Mouse (Mus musculus): ENCODE measurements around the gene Pkp4. TPM values are rescaled to one million over a fixed set of nuclear protein-coding genes. Genes with fewer than 3 reads are reported as not detected.

Pkp4 gene
- polyA plus RNA-seq, 1 experiment from 2014 or later = 7.7 TPM

GRCm38 (mm10) chr2:59396555-59396954 lies 235.9 kb downstream of the Pkp4 start:
- Histone ChIP-seq H3K36me3 (replicated peaks; ENCODE audit: insufficient read depth, low read length) (no peaks in the 10 kb centered on the region), H3K9me3 (ENCODE audit: low read length) (no peaks in the 10 kb centered on the region), H3K4me2 (ENCODE audit: low read depth, low read length) (no peak overlapping the region), H3K27ac (ENCODE audit: low read depth) (no peak overlapping the region), H3K4me1 (ENCODE audit: insufficient read depth) (no peaks in the 10 kb centered on the region), H3K27me3 (ENCODE audit: insufficient read depth, low read length) (no peaks in the 10 kb centered on the region), H3K4me3 (ENCODE audit: low read depth, low read length) (no peak overlapping the region), H3K9ac (replicated peaks) (no peak overlapping the region)
- TF ChIP-seq EP300 (IDR thresholded peaks at IDR 0.05; ENCODE audit: low read depth) (no peak), CTCF (IDR thresholded peaks at IDR 0.05; ENCODE audit: low read depth) (no peak)
- ATAC-seq = no peak
- 77% methylated on average over 1 of the region's 1 CpGs for WGBS (ENCODE audit: insufficient replicate concordance)
- DNase-seq = no peak

- DNase-seq = no peak
- no peak overlapping the region for H3K4me3 ChIP-seq (ENCODE audit: low read depth, low read length)
- H3K4me2 ChIP-seq (ENCODE audit: low read depth, low read length) = no peak overlapping the region
- no peak for ATAC-seq
- no peak overlapping the region for H3K9ac ChIP-seq (replicated peaks)
- H3K27ac ChIP-seq (ENCODE audit: low read depth) = no peak overlapping the region
- no peaks in the 10 kb centered on the region for H3K4me1 ChIP-seq (ENCODE audit: insufficient read depth)
- H3K36me3 ChIP-seq (replicated peaks; ENCODE audit: insufficient read depth, low read length) = no peaks in the 10 kb centered on the region
- no peak for TF ChIP-seq CTCF (IDR thresholded peaks at IDR 0.05; ENCODE audit: low read depth)
- no peak for TF ChIP-seq EP300 (IDR thresholded peaks at IDR 0.05; ENCODE audit: low read depth)
- H3K9me3 ChIP-seq (ENCODE audit: low read length) = no peaks in the 10 kb centered on the region
- H3K27me3 ChIP-seq (ENCODE audit: insufficient read depth, low read length) = no peaks in the 10 kb centered on the region
These were observed 236.9 kb downstream of the Pkp4 start for GRCm38 (mm10) chr2:59397531-59397930.

- DNase-seq (no peak), ATAC-seq (peak; percentile 53)
- no peak overlapping the region for H3K4me2 ChIP-seq (ENCODE audit: low read depth, low read length)
- H3K27ac ChIP-seq (ENCODE audit: low read depth) = no peak overlapping the region; the same call in 1 of the 2 replicates
- TF ChIP-seq CTCF (IDR thresholded peaks at IDR 0.05; ENCODE audit: low read depth) (no peak), EP300 (IDR thresholded peaks at IDR 0.05; ENCODE audit: low read depth) (peak; percentile 57; the same call in 1 of the 2 replicates)
- H3K36me3 ChIP-seq (replicated peaks; ENCODE audit: insufficient read depth, low read length) = no peaks in the 10 kb centered on the region
- H3K9me3 ChIP-seq (ENCODE audit: low read length) = no peaks in the 10 kb centered on the region
- no peak overlapping the region for H3K9ac ChIP-seq (replicated peaks)
- no peaks in the 10 kb centered on the region for H3K27me3 ChIP-seq (ENCODE audit: insufficient read depth, low read length)
- H3K4me3 ChIP-seq (ENCODE audit: low read depth, low read length) = no peak overlapping the region
- no peaks in the 10 kb centered on the region for H3K4me1 ChIP-seq (ENCODE audit: insufficient read depth)
- WGBS (ENCODE audit: insufficient replicate concordance) = 38% methylated on average over 2 of the region's 2 CpGs
These were observed 240.3 kb downstream of the Pkp4 start for GRCm38 (mm10) chr2:59400901-59401378.

- H3K4me3 ChIP-seq (ENCODE audit: low read depth, low read length) = no peak overlapping the region
- H3K4me2 ChIP-seq (ENCODE audit: low read depth, low read length) = no peak overlapping the region
- no peaks in the 10 kb centered on the region for H3K9me3 ChIP-seq (ENCODE audit: low read length)
- H3K27ac ChIP-seq (ENCODE audit: low read depth) = peak overlapping the region; percentile 52; the same call in 1 of the 2 replicates
- TF ChIP-seq CTCF (IDR thresholded peaks at IDR 0.05; ENCODE audit: low read depth) = no peak
- TF ChIP-seq EP300 (IDR thresholded peaks at IDR 0.05; ENCODE audit: low read depth) = peak; percentile 20; the same call in 1 of the 2 replicates
- WGBS (ENCODE audit: insufficient replicate concordance) = 53% methylated on average over 8 of the region's 8 CpGs
- H3K36me3 ChIP-seq (replicated peaks; ENCODE audit: insufficient read depth, low read length) = no peaks in the 10 kb centered on the region
- no peak overlapping the region for H3K9ac ChIP-seq (replicated peaks)
- DNase-seq (no peak), ATAC-seq (peak; percentile 50)
- no peaks in the 10 kb centered on the region for H3K27me3 ChIP-seq (ENCODE audit: insufficient read depth, low read length)
- no peaks in the 10 kb centered on the region for H3K4me1 ChIP-seq (ENCODE audit: insufficient read depth)
These were observed 241.3 kb downstream of the Pkp4 start for GRCm38 (mm10) chr2:59401841-59402461.

GRCm38 (mm10) chr2:59404022-59404421 lies 243.4 kb downstream of the Pkp4 start:
- Histone ChIP-seq H3K9me3 (ENCODE audit: low read length) (no peaks in the 10 kb centered on the region), H3K27me3 (ENCODE audit: insufficient read depth, low read length) (no peaks in the 10 kb centered on the region), H3K9ac (replicated peaks) (no peak overlapping the region), H3K4me3 (ENCODE audit: low read depth, low read length) (no peak overlapping the region), H3K27ac (ENCODE audit: low read depth) (no peak overlapping the region), H3K4me1 (ENCODE audit: insufficient read depth) (no peaks in the 10 kb centered on the region), H3K36me3 (replicated peaks; ENCODE audit: insufficient read depth, low read length) (no peaks in the 10 kb centered on the region), H3K4me2 (ENCODE audit: low read depth, low read length) (no peak overlapping the region)
- TF ChIP-seq EP300 (IDR thresholded peaks at IDR 0.05; ENCODE audit: low read depth) = no peak
- no peak for TF ChIP-seq CTCF (IDR thresholded peaks at IDR 0.05; ENCODE audit: low read depth)
- WGBS (ENCODE audit: insufficient replicate concordance) = 81% methylated on average over 8 of the region's 8 CpGs
- ATAC-seq = no peak
- DNase-seq = no peak

Other genes starting within 250 kb of the Pkp4 start
- gene Ccdc148, start 167 bp upstream of the Pkp4 start, polyA plus RNA-seq (2015; fragmentation: Nextera tagmentation; extraction: Ambion mirVana) = 0.58 and 0.75 TPM in 2 replicates

Measured in liver, postnatal 0 days (tissue).